Mouse (Mus musculus) E14TG2a.4 (cell line): ENCODE data around the gene Pitpnm3.

Source experiments
- H3K27me3 ChIP-seq: 2 replicates; pipeline ENCODE4 v1.6.1; 2014; ENCODE audit warnings: low read length, control low read depth; ENCODE audit not compliant: insufficient read depth
- H3K36me3 ChIP-seq: 2 replicates; pipeline ENCODE4 v1.6.1; 2014; ENCODE audit warnings: low read length, control low read depth; ENCODE audit not compliant: insufficient read depth
- H3K4me1 ChIP-seq: replicated peaks from 2 replicates; pipeline ENCODE4 v1.6.1; 2014; ENCODE audit warnings: low read depth, low read length, control low read depth
- H3K4me3 ChIP-seq: replicated peaks from 2 replicates; pipeline ENCODE4 v1.5.1; 2014; ENCODE audit warnings: mild to moderate bottlenecking, low read length
- H3K9me3 ChIP-seq: 2 replicates; pipeline ENCODE4 v1.6.1; 2014; ENCODE audit warnings: low read length, control low read depth
- CTCF ChIP-seq: conservative IDR thresholded peaks from 2 replicates; pipeline ENCODE4 v1.5.1; 2014; ENCODE audit warnings: low read length
- NANOG ChIP-seq: IDR thresholded peaks from 2 replicates; pipeline ENCODE4 v1.6.1; 2014; ENCODE audit warnings: borderline replicate concordance, low read length, mixed read lengths
- POU5F1 ChIP-seq: IDR thresholded peaks from 2 replicates; pipeline ENCODE4 v1.6.1; 2014; ENCODE audit warnings: low read length, borderline replicate concordance

Gene Pitpnm3

GRCm38 (mm10) chr11:72032091-72032490 lies 103.5 kb downstream of the Pitpnm3 start:
- peaks cover 12% of the 10 kb centered on the region; the same call in 1 of the 2 replicates for H3K9me3 ChIP-seq
- no peaks in the 10 kb centered on the region for H3K36me3 ChIP-seq
- peaks cover 47% of the 10 kb centered on the region for H3K27me3 ChIP-seq
- TF ChIP-seq CTCF (no peak), POU5F1 (no peak), NANOG (no peak)
- peaks cover 31% of the 10 kb centered on the region for H3K4me1 ChIP-seq
- H3K4me3 ChIP-seq = no peak overlapping the region

DNA sequence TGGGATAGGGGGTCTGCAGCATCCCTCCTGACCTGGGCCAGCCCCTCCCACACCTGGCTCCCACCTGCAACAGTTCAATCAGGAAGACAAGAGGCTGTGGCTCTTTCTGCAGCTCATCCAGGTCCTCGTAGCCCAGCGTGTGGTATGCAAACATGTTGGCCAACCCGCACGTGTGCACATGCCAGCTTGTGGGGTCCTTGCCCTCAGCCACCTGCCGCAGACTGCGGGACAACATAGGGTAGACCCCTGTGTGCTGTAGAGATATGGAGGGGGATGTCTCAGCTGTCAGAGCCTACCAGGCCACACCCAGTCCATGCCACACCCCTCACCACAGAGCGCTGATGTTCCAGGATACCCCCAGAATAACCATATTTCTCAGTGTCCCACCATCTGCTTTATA lies 104.2 kb downstream of the Pitpnm3 start:
- peaks cover 12% of the 10 kb centered on the region; the same call in 1 of the 2 replicates for H3K9me3 ChIP-seq
- no peak overlapping the region for H3K4me3 ChIP-seq
- no peaks in the 10 kb centered on the region for H3K36me3 ChIP-seq
- H3K27me3 ChIP-seq = peaks cover 45% of the 10 kb centered on the region
- peaks cover 31% of the 10 kb centered on the region for H3K4me1 ChIP-seq
- TF ChIP-seq CTCF = no peak
- no peak for TF ChIP-seq NANOG
- TF ChIP-seq POU5F1 = no peak

DNA sequence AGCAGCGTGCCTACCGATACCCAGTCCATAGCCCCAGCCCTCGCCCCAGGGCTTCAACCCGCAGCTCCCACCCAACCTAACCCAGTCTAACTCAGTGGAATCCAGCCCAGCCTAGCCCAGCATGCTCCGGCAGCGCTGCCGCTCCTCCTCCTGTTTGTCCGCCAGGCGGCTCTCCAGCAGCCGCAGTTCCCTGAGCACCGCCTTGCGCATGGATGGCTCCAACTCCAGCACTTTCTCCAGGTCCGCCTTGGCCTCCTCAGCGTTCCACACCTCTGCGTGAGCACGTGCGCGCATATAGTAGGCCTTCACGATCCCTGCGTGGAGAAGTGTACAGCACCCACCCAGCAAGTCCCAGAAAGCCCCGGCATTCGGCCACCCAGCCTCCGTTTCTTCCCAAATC lies 106.4 kb downstream of the Pitpnm3 start:
- no peak for TF ChIP-seq POU5F1
- TF ChIP-seq CTCF = peak; percentile 19
- no peak for TF ChIP-seq NANOG

DNA sequence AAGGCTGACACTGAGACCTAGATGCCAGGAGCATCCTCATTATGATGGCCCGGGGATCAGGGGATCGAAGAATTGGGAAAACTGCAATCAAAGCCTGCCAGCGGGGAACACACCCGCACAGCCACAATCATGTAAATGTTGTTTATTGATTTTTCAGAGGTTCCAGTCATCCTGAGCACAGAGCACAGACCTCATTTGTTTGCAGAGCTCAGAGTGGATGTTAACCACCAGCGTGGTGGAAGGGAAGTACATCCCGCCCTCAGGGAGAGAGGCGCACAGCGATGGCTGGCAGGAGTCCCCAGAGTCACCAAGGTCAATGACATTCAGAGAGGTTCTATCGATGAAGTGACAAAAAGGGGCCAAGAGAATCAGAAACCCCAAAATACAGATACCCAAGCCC lies 107.7 kb downstream of the Pitpnm3 start:
- no peaks in the 10 kb centered on the region for H3K36me3 ChIP-seq
- no peak for TF ChIP-seq POU5F1
- no peak for TF ChIP-seq NANOG
- no peak for TF ChIP-seq CTCF

More for the DNA sequence above, 106.4 kb downstream of the Pitpnm3 start:
- Histone ChIP-seq H3K4me3 (no peak overlapping the region), H3K27me3 (peaks cover 44% of the 10 kb centered on the region), H3K4me1 (peaks cover 29% of the 10 kb centered on the region), H3K9me3 (peaks cover 12% of the 10 kb centered on the region; the same call in 1 of the 2 replicates), H3K36me3 (no peaks in the 10 kb centered on the region)

GRCm38 (mm10) chr11:72026516-72026915 lies 109.1 kb downstream of the Pitpnm3 start:
- no peak overlapping the region for H3K4me3 ChIP-seq
- peaks cover 29% of the 10 kb centered on the region for H3K4me1 ChIP-seq
- TF ChIP-seq CTCF (no peak), NANOG (no peak), POU5F1 (no peak)
- peaks cover 12% of the 10 kb centered on the region; the same call in 1 of the 2 replicates for H3K9me3 ChIP-seq
- peaks cover 37% of the 10 kb centered on the region for H3K27me3 ChIP-seq
- no peaks in the 10 kb centered on the region for H3K36me3 ChIP-seq

More for the DNA sequence above, 107.7 kb downstream of the Pitpnm3 start:
- peaks cover 44% of the 10 kb centered on the region for H3K27me3 ChIP-seq
- peaks cover 12% of the 10 kb centered on the region; the same call in 1 of the 2 replicates for H3K9me3 ChIP-seq
- H3K4me1 ChIP-seq = peaks cover 31% of the 10 kb centered on the region
- no peak overlapping the region for H3K4me3 ChIP-seq

- H3K4me3 ChIP-seq = no peak overlapping the region
- no peaks in the 10 kb centered on the region for H3K36me3 ChIP-seq
- peaks cover 22% of the 10 kb centered on the region for H3K4me1 ChIP-seq
- peaks cover 12% of the 10 kb centered on the region; the same call in 1 of the 2 replicates for H3K9me3 ChIP-seq
- TF ChIP-seq NANOG (no peak), CTCF (peak; percentile 71), POU5F1 (no peak)
- peaks cover 36% of the 10 kb centered on the region for H3K27me3 ChIP-seq
Measured at GRCm38 (mm10) chr11:72025843-72026242, 109.7 kb downstream of the Pitpnm3 start.

DNA sequence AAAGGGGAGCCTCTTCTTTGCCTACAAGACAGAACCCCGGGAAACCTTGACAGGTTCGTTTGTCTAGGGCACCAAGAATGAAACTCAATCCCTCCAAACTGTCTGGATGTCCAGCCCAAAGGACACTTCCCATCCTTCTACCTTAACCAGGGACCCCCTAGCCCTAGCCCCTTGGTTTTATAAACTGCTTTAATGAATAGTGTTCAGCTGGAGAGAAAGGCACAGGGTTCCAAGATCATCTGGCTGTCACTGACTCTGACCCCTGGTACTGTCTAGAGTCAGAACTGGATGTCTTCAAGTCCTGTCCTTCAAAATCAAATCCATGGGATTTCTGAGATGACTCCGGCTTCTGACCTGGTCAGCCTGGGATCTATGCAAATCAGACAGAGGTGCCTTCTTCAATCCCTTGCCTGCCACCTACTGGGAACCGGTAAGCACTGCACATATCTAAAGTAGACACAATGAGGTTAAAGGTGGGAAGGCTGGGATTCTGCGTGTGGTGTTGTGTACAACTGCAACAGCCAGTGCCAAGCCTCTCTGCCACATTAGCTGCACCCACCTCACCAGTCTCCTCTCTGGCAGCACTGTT lies 111.3 kb downstream of the Pitpnm3 start:
- H3K36me3 ChIP-seq = no peaks in the 10 kb centered on the region
- peaks cover 19% of the 10 kb centered on the region for H3K4me1 ChIP-seq
- H3K4me3 ChIP-seq = no peak overlapping the region
- TF ChIP-seq CTCF (peak; percentile 59), NANOG (no peak)
- no peaks in the 10 kb centered on the region for H3K9me3 ChIP-seq
- H3K27me3 ChIP-seq = peaks cover 25% of the 10 kb centered on the region

DNA sequence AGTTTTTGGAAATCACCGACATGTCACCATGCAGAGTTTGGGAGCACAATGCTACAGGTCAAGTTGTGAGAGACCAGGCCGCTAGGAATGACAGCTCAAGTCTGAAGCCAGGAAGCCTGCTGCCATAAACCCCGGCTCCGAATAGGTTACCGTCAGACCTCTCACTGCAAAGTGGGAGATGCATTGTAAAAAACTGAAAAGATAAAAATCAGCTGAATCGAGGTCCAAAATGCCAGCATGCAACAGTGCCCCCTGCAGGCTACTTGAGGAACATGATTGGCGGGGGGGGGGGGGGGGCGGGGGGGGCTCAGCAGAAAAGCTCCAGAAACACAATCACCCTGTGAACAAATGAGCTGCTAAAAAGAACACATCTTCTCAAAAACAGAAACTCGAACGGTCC lies 112.0 kb downstream of the Pitpnm3 start:
- H3K27me3 ChIP-seq = peaks cover 22% of the 10 kb centered on the region
- H3K4me3 ChIP-seq = no peak overlapping the region

GRCm38 (mm10) chr11:72022827-72023226 lies 112.8 kb downstream of the Pitpnm3 start:
- H3K9me3 ChIP-seq = no peaks in the 10 kb centered on the region
- H3K4me3 ChIP-seq = no peak overlapping the region
- peaks cover 19% of the 10 kb centered on the region for H3K27me3 ChIP-seq
- H3K36me3 ChIP-seq = no peaks in the 10 kb centered on the region
- H3K4me1 ChIP-seq = peaks cover 13% of the 10 kb centered on the region
- TF ChIP-seq NANOG (no peak), POU5F1 (no peak), CTCF (no peak)

More for the DNA sequence above, 112.0 kb downstream of the Pitpnm3 start:
- no peak for TF ChIP-seq POU5F1
- peak; percentile 85 for TF ChIP-seq CTCF
- no peaks in the 10 kb centered on the region for H3K9me3 ChIP-seq
- no peaks in the 10 kb centered on the region for H3K36me3 ChIP-seq
- H3K4me1 ChIP-seq = peaks cover 13% of the 10 kb centered on the region
